Mouse (Mus musculus) G1E (cell line): Measurements from ENCODE around the gene Hist1h2bh. TPM values are rescaled to one million over a fixed set of nuclear protein-coding genes. Genes with fewer than 3 reads are reported as not detected.

ENCODE experiments used
- ATAC-seq: 2 replicates; pipeline ENCODE4 v1.8.0; 2016; ENCODE audit warnings: mild to moderate bottlenecking; ENCODE audit not compliant: insufficient number of reproducible peaks, poor library complexity, low FRiP score, severe bottlenecking; ENCODE audit errors: extremely low read depth
- DNase-seq: peaks from one replicate; pipeline ENCODE4 v3.0.0; 2012; ENCODE audit warnings: low spot score
- H3K27me3 ChIP-seq: 2 replicates; pipeline ENCODE4 v1.6.1; 2012; ENCODE audit warnings: mild to moderate bottlenecking, low read length, inconsistent platforms; ENCODE audit not compliant: insufficient read depth
- H3K36me3 ChIP-seq: replicated peaks from 2 replicates; pipeline ENCODE3; 2012; ENCODE audit warnings: mild to moderate bottlenecking, inconsistent platforms
- H3K4me1 ChIP-seq: 2 replicates; pipeline ENCODE4 v1.6.1; 2012; ENCODE audit warnings: low read depth, low read length, inconsistent platforms, mixed read lengths; ENCODE audit not compliant: insufficient read depth
- H3K4me3 ChIP-seq: 2 replicates; pipeline ENCODE4 v1.5.1; 2012; ENCODE audit warnings: low read depth, mild to moderate bottlenecking, inconsistent platforms, low read length, moderate library complexity, mixed read lengths
- H3K9me3 ChIP-seq: replicated peaks from 2 replicates; pipeline ENCODE4 v1.6.1; 2012; ENCODE audit warnings: inconsistent platforms
- CTCF ChIP-seq: IDR thresholded peaks from 2 replicates; pipeline ENCODE4 v1.5.1; 2012; ENCODE audit warnings: low read depth, low read length, inconsistent platforms, mixed read lengths
- GATA1 ChIP-seq: IDR thresholded peaks from 2 replicates; pipeline ENCODE4 v1.6.1; 2012; ENCODE audit warnings: borderline replicate concordance, low read length, inconsistent platforms, mixed read lengths
- GATA2 ChIP-seq: IDR thresholded peaks from 2 replicates; pipeline ENCODE4 v1.6.1; 2012; ENCODE audit warnings: low read depth, low read length, inconsistent platforms, borderline replicate concordance
- POLR2AphosphoS5 ChIP-seq: IDR thresholded peaks from 2 replicates; pipeline ENCODE4 v1.6.1; 2012; ENCODE audit warnings: low read depth, low read length, inconsistent platforms; ENCODE audit not compliant: insufficient replicate concordance
- TAL1 ChIP-seq: conservative IDR thresholded peaks from 2 replicates; pipeline ENCODE4 v1.6.1; 2012; ENCODE audit warnings: low read depth, low read length, inconsistent platforms, mixed read lengths
- polyA plus RNA-seq: library from polyadenylated mRNA; stranded (reverse); fragments of >175 nt; gene quantifications from 2 replicates; pipeline ENCODE4 v1.2.3, GENCODE M21; 2012
- total RNA-seq, 2 experiments: library from RNA; stranded (forward) in 1 of 2; stranded (reverse) in 1 of 2; fragments of 200-1000 nt in 1 of 2; fragments of >200 nt in 1 of 2; fragmentation: Nextera tagmentation in 1 of 2; gene quantifications; 2 replicates each; pipeline ENCODE4 v1.2.3; 2014 to 2017

Gene Hist1h2bh
- total and polyA plus RNA-seq, 3 experiments: 0.91 to 77.6 (median 41.6) TPM

GRCm38 (mm10) chr13:23502916-23503315 is 40.3 kb downstream of the Hist1h2bh start:
- DNase-seq: no peak
- Histone ChIP-seq H3K9me3 (no peaks in the 10 kb centered on the region), H3K27me3 (no peaks in the 10 kb centered on the region), H3K4me1 (peaks cover 58% of the 10 kb centered on the region), H3K4me3 (no peak overlapping the region), H3K36me3 (no peaks in the 10 kb centered on the region)
- TF ChIP-seq CTCF (no peak), GATA1 (no peak), POLR2AphosphoS5 (no peak), TAL1 (no peak), GATA2 (no peak)
- ATAC-seq: no peak

DNA sequence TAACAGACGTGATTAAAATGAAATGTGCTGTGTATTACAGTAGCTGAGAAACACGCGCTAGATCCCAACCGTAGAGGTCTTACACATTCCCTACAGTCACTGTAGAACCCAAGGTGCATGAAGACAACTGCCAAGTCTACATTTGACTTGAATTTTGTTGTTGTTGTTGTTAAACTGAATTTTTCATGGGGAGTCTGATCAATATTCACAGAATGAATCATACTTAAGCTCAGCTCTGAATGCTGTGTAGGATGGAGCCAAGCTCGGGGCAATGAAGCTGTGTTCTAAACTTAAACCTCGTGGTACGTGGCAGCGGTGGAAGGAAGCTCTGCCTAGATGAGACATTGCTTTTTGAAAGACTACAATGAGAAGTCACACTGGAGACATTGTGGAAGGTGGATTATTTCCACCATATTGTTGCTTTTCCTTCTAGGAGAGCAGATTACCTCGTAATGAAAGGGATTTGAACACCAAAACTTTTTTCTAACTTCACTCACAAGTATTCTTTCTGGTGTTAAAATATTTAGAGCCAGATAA is 41.1 kb downstream of the Hist1h2bh start:
- Histone ChIP-seq H3K27me3 (peaks cover 2% of the 10 kb centered on the region; the same call in 1 of the 2 replicates), H3K4me1 (peaks cover 56% of the 10 kb centered on the region), H3K4me3 (no peak overlapping the region), H3K36me3 (no peaks in the 10 kb centered on the region), H3K9me3 (no peaks in the 10 kb centered on the region)
- ATAC-seq (no peak), DNase-seq (no peak)
- TF ChIP-seq GATA2: no peak
- TF ChIP-seq POLR2AphosphoS5: no peak
- TF ChIP-seq CTCF: no peak
- TF ChIP-seq GATA1: no peak
- no peak for TF ChIP-seq TAL1

DNA sequence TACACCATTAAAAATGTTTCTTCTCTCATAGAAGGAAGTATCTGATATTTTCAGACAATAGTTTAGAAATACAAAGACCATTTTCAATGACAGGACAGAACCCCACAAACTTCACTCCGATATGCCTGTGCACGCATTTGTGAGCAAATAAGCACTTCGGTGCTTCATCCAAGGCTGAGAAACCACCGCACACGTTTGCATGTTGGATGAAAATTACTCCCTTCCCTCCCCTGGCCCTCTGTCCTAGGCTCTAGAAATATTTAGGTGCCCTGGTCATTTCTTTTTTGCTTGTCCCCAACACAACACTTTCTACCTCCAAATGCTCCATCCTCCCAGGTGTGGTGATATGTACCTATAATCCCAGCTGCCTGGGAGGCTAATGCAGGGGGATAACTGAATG is 41.7 kb downstream of the Hist1h2bh start:
- Histone ChIP-seq H3K27me3 (peaks cover 6% of the 10 kb centered on the region; the same call in 1 of the 2 replicates), H3K4me3 (no peak overlapping the region; the same call in 1 of the 2 replicates), H3K4me1 (peaks cover 52% of the 10 kb centered on the region), H3K36me3 (no peaks in the 10 kb centered on the region), H3K9me3 (no peaks in the 10 kb centered on the region)
- DNase-seq (no peak), ATAC-seq (no peak)
- TF ChIP-seq GATA2 (no peak), GATA1 (no peak), POLR2AphosphoS5 (no peak), TAL1 (no peak), CTCF (no peak)

DNA sequence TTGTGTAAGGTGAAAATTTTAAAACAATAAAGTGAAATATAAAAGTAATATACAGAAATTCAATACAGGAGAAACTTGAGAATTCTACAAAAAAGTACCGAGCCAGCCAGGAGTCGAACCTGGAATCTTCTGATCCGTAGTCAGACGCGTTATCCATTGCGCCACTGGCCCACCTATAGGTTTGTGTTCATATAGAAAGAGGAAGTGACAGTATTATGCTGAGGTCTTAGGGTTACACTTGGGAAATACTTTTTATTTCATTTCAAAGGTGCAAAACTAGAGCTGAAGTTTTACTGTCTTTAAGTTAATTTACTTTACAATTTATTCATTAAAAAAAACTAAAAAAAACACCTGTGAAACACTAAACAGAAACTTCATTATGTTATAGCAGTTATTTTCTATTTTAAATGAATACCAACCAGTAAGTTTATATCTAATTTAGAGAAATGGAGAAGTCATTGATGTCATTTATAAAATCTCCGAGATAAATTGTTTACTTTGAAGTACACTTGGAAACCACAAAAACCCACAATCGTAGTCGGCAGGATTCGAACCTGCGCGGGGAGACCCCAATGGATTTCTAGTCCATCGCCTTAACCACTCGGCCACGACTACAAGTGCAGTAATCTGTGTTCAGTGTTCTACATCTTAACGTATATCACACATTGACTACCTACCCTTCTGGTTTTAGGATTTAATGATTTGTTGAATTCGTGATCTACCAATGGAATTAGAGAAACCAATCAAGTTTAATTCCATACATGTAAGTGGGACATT is 42.6 kb downstream of the Hist1h2bh start:
- H3K9me3 ChIP-seq: no peaks in the 10 kb centered on the region
- peaks cover 8% of the 10 kb centered on the region for H3K27me3 ChIP-seq
- H3K36me3 ChIP-seq: no peaks in the 10 kb centered on the region
- TF ChIP-seq POLR2AphosphoS5: no peak
- TF ChIP-seq TAL1: no peak
- no peak for TF ChIP-seq GATA1
- ATAC-seq (peak; percentile 45; the same call in 1 of the 2 replicates), DNase-seq (no peak)
- peaks cover 43% of the 10 kb centered on the region for H3K4me1 ChIP-seq
- no peak overlapping the region for H3K4me3 ChIP-seq

- peaks cover 14% of the 10 kb centered on the region for H3K27me3 ChIP-seq
- TF ChIP-seq TAL1: no peak
- H3K4me3 ChIP-seq: no peak overlapping the region; the same call in 1 of the 2 replicates
- DNase-seq (no peak), ATAC-seq (no peak)
- no peaks in the 10 kb centered on the region for H3K9me3 ChIP-seq
- no peaks in the 10 kb centered on the region for H3K36me3 ChIP-seq
- H3K4me1 ChIP-seq: peaks cover 36% of the 10 kb centered on the region
Observed at GRCm38 (mm10) chr13:23499943-23500342, 43.2 kb downstream of the Hist1h2bh start.

- ATAC-seq (no peak), DNase-seq (no peak)
- Histone ChIP-seq H3K4me1 (peaks cover 28% of the 10 kb centered on the region), H3K27me3 (peaks cover 20% of the 10 kb centered on the region), H3K36me3 (no peaks in the 10 kb centered on the region), H3K9me3 (no peaks in the 10 kb centered on the region), H3K4me3 (no peak overlapping the region)
- no peak for TF ChIP-seq GATA1
- no peak for TF ChIP-seq POLR2AphosphoS5
Observed at GRCm38 (mm10) chr13:23498653-23499052, 44.5 kb downstream of the Hist1h2bh start.
